Mouse (Mus musculus) stomach, postnatal 0 days (tissue): ENCODE measurements at regions not wholly inside any gene's neighbourhood (a gene's known extent, or its start where the extent isn't known, plus 50 kb on each side); places are given as distances from the start of the nearest gene placed in this dataset.

Source experiments
- CTCF ChIP-seq: IDR thresholded peaks from 2 replicates; pipeline ENCODE4 v1.5.1; 2016; ENCODE audit warnings: antibody characterized with exemption, low read depth, mild to moderate bottlenecking, moderate library complexity
- EP300 ChIP-seq: optimal IDR thresholded peaks from 2 replicates; pipeline ENCODE3; 2016; ENCODE audit warnings: antibody characterized with exemption

DNA sequence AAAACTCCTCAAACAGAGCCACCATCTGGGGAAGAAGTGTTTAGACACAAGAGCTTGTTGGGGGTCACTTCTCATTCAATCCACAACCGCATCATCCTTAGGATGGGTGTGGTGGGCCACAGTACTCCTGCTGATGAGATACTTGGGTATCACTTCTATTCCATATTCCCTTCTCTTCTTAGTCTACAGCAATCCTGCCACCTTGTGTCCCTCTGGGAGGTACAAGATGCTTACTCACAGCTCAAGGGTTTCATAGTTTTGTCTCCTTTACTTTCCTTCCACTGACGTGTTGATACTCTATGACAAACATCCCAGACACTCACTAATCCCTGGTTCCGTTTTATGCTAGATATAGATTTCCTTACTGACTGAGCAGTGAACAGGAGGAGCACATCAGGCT, 122.1 kb upstream of the Epha4 start:
- 0 out of 2 replicates have a peak, but pooled peaks have one; percentile 6 for TF ChIP-seq CTCF
- TF ChIP-seq EP300 = no peak
